Mouse (Mus musculus): ENCODE measurements around the gene Inka2. TPM values are rescaled to one million over a fixed set of nuclear protein-coding genes. Genes with fewer than 3 reads are reported as not detected.

Gene Inka2
- 0.30 and 0.32 TPM in 2 replicates for polyA plus RNA-seq (2012; rRNA removed)

GRCm38 (mm10) chr3:105704031-105705008 lies at the start of gene Inka2:
TSS of gene Inka2 (plus strand) at chr3:105704599.
- Histone ChIP-seq H3K27ac (ENCODE audit: control insufficient read depth, insufficient read depth, low read depth, low read length) (no peak within 1 kb of the TSS), H3K36me3 (ENCODE audit: control insufficient read depth, insufficient read depth, low read length) (no peaks in the 10 kb centered on the region), H3K4me3 (ENCODE audit: control insufficient read depth, low read depth, low read length) (peak within 1 kb of the TSS; percentile 84), H3K4me1 (ENCODE audit: control insufficient read depth, insufficient read depth, low read length) (peaks cover 14% of the 10 kb centered on the region), H3K27me3 (ENCODE audit: control insufficient read depth, insufficient read depth, low read length) (no peaks in the 10 kb centered on the region)
- TF ChIP-seq CTCF (IDR thresholded peaks at IDR 0.05; ENCODE audit: control insufficient read depth, insufficient read depth, insufficient replicate concordance, low read depth, low read length) (no peak), POLR2A (IDR thresholded peaks at IDR 0.05; ENCODE audit: control insufficient read depth, low read depth, low read length) (no peak)

DNA sequence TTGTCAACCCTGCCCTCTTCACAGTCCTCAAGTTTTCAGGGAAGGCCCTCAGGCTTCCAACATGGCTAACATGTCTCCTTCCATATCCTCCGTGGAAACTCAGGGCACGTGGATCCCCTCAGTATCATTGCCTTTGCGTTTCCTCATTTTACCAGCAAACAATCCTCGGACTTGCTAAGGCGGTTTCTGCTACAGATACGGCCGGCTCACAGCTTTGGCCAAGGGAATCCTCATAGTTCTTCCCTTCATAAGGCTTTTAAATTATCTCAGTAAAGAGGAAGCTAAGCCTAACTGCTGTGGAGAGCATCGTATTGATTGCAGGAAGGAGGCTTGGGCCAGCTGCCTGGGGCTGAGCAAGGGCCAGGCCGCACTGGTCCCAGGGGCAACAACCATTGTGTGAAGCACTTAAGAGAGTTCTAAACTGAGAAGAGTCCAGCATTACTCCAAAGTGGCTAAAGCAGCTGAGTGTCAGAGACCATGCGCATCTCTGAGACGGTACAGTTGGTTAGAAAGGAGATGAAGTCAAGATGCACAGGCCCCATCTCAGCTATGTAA lies 49.3 kb upstream of the Inka2 start:
- Histone ChIP-seq H3K36me3 (ENCODE audit: control insufficient read depth, insufficient read depth, low read length) (no peaks in the 10 kb centered on the region), H3K4me3 (ENCODE audit: control insufficient read depth, low read depth, low read length) (no peak overlapping the region), H3K27me3 (ENCODE audit: control insufficient read depth, insufficient read depth, low read length) (no peaks in the 10 kb centered on the region), H3K27ac (ENCODE audit: control insufficient read depth, insufficient read depth, low read depth, low read length) (no peak overlapping the region), H3K4me1 (ENCODE audit: control insufficient read depth, insufficient read depth, low read length) (no peaks in the 10 kb centered on the region)
- TF ChIP-seq POLR2A (IDR thresholded peaks at IDR 0.05; ENCODE audit: control insufficient read depth, low read depth, low read length) (no peak), CTCF (IDR thresholded peaks at IDR 0.05; ENCODE audit: control insufficient read depth, insufficient read depth, insufficient replicate concordance, low read depth, low read length) (no peak)

GRCm38 (mm10) chr3:105660530-105660929 lies 43.9 kb upstream of the Inka2 start:
- no peak overlapping the region for H3K27ac ChIP-seq (ENCODE audit: control insufficient read depth, insufficient read depth, low read depth, low read length)
- H3K4me1 ChIP-seq (ENCODE audit: control insufficient read depth, insufficient read depth, low read length), result peaks cover 2% of the 10 kb centered on the region
- no peaks in the 10 kb centered on the region for H3K36me3 ChIP-seq (ENCODE audit: control insufficient read depth, insufficient read depth, low read length)
- H3K27me3 ChIP-seq (ENCODE audit: control insufficient read depth, insufficient read depth, low read length), result no peaks in the 10 kb centered on the region
- TF ChIP-seq CTCF (IDR thresholded peaks at IDR 0.05; ENCODE audit: control insufficient read depth, insufficient read depth, insufficient replicate concordance, low read depth, low read length) (no peak), POLR2A (IDR thresholded peaks at IDR 0.05; ENCODE audit: control insufficient read depth, low read depth, low read length) (no peak)
- H3K4me3 ChIP-seq (ENCODE audit: control insufficient read depth, low read depth, low read length), result no peak overlapping the region

DNA sequence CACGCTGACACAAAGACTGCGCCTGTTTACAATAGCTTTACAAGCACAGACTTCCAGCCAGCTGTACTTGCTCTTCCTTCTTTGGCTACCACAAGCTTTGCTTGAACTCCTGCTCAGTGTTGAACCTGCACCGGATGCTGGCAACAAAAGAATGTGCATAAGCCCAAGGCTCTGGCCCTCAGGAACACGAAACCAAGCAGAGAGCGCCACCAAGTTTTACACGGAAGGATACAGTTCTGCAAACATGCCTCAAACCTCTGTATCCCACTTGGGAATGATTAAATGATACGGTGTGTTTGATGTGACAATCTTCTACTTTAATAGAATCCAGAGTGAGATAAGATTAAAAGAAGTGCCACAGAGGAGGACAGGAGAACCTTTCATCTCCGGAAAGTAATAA lies 41.4 kb upstream of the Inka2 start:
- Histone ChIP-seq H3K27ac (ENCODE audit: control insufficient read depth, insufficient read depth, low read depth, low read length) (no peak overlapping the region), H3K36me3 (ENCODE audit: control insufficient read depth, insufficient read depth, low read length) (no peaks in the 10 kb centered on the region), H3K4me3 (ENCODE audit: control insufficient read depth, low read depth, low read length) (no peak overlapping the region), H3K27me3 (ENCODE audit: control insufficient read depth, insufficient read depth, low read length) (no peaks in the 10 kb centered on the region), H3K4me1 (ENCODE audit: control insufficient read depth, insufficient read depth, low read length) (peaks cover 5% of the 10 kb centered on the region)
- TF ChIP-seq POLR2A (IDR thresholded peaks at IDR 0.05; ENCODE audit: control insufficient read depth, low read depth, low read length) (no peak), CTCF (IDR thresholded peaks at IDR 0.05; ENCODE audit: control insufficient read depth, insufficient read depth, insufficient replicate concordance, low read depth, low read length) (no peak)

DNA sequence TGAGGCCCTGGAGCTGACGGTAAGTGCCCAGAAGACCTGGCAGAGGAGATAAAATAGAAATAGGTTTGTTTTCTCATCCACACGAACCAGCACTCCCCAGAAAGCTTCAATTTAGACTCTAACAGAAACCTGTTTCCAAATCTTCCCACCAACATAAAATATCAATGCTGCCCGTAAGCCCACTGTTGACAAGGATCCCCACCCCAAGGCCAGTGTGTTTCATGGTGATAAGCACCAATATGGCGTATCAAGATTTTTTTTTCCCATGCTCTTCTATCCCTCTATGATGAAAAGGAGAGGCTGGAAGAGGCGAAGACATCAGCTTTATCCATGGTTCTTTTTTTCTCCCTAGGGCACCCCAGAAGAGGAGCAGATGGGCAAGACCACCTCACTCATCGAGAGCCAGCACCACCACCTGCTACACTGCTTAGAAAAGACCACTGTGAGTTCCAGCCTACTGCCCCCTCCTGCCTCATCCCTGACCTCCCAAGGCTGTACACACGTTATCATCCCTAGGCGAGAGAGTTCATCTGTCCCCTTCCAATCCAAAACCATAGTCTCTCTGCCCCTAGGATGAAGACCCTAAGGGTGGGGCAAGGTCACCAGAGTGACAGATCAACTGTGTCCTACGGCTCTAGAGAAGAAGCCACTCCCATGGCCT lies 39.2 kb upstream of the Inka2 start:
- Histone ChIP-seq H3K36me3 (ENCODE audit: control insufficient read depth, insufficient read depth, low read length) (no peaks in the 10 kb centered on the region), H3K27ac (ENCODE audit: control insufficient read depth, insufficient read depth, low read depth, low read length) (no peak overlapping the region), H3K27me3 (ENCODE audit: control insufficient read depth, insufficient read depth, low read length) (no peaks in the 10 kb centered on the region), H3K4me1 (ENCODE audit: control insufficient read depth, insufficient read depth, low read length) (peaks cover 5% of the 10 kb centered on the region), H3K4me3 (ENCODE audit: control insufficient read depth, low read depth, low read length) (no peak overlapping the region)
- TF ChIP-seq CTCF (IDR thresholded peaks at IDR 0.05; ENCODE audit: control insufficient read depth, insufficient read depth, insufficient replicate concordance, low read depth, low read length) (no peak), POLR2A (IDR thresholded peaks at IDR 0.05; ENCODE audit: control insufficient read depth, low read depth, low read length) (no peak)

DNA sequence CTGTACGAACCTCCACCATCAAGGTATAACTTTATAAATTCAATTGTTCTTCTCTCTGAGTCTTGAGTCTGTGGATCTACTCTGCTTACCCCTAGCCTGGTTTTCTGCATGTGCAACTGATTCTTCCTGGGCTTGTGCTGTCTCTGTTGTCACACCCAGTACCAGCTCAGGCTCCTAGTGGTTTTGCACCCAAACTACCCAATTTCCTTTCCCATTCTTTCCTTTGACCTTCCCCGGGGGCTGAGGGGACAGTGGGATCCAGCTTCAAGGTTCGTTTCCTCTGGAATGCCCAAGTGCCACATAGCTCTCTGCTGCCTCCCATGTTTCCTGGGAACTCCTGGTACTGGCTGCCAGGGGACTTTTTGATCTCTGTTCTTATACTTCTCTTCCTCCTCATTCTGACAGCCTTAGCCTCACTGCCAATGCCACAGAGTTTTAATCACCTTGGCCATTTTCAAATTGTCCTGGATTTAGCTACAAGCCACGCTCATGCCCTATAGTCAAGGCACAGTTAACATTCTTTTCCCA lies 37.3 kb upstream of the Inka2 start:
- Histone ChIP-seq H3K27ac (ENCODE audit: control insufficient read depth, insufficient read depth, low read depth, low read length) (no peak overlapping the region), H3K4me3 (ENCODE audit: control insufficient read depth, low read depth, low read length) (no peak overlapping the region), H3K4me1 (ENCODE audit: control insufficient read depth, insufficient read depth, low read length) (peaks cover 5% of the 10 kb centered on the region), H3K27me3 (ENCODE audit: control insufficient read depth, insufficient read depth, low read length) (no peaks in the 10 kb centered on the region), H3K36me3 (ENCODE audit: control insufficient read depth, insufficient read depth, low read length) (no peaks in the 10 kb centered on the region)
- TF ChIP-seq CTCF (IDR thresholded peaks at IDR 0.05; ENCODE audit: control insufficient read depth, insufficient read depth, insufficient replicate concordance, low read depth, low read length) (no peak), POLR2A (IDR thresholded peaks at IDR 0.05; ENCODE audit: control insufficient read depth, low read depth, low read length) (no peak)

GRCm38 (mm10) chr3:105668161-105668560 lies 36.2 kb upstream of the Inka2 start:
- H3K36me3 ChIP-seq (ENCODE audit: control insufficient read depth, insufficient read depth, low read length), result no peaks in the 10 kb centered on the region
- no peaks in the 10 kb centered on the region for H3K27me3 ChIP-seq (ENCODE audit: control insufficient read depth, insufficient read depth, low read length)
- TF ChIP-seq CTCF (IDR thresholded peaks at IDR 0.05; ENCODE audit: control insufficient read depth, insufficient read depth, insufficient replicate concordance, low read depth, low read length) (no peak), POLR2A (IDR thresholded peaks at IDR 0.05; ENCODE audit: control insufficient read depth, low read depth, low read length) (no peak)
- no peak overlapping the region for H3K27ac ChIP-seq (ENCODE audit: control insufficient read depth, insufficient read depth, low read depth, low read length)
- peaks cover 3% of the 10 kb centered on the region for H3K4me1 ChIP-seq (ENCODE audit: control insufficient read depth, insufficient read depth, low read length)
- no peak overlapping the region for H3K4me3 ChIP-seq (ENCODE audit: control insufficient read depth, low read depth, low read length)

Measured in testis, adult 2 months (tissue).